Mouse (Mus musculus) kidney, postnatal 0 days (tissue): ENCODE measurements around the gene Zfp593. TPM values are rescaled to one million over a fixed set of nuclear protein-coding genes. Genes with fewer than 3 reads are reported as not detected.
A peak's percentile ranks its signal among the peaks of the same experiment; 100 is the strongest.

Source experiments
- ATAC-seq: fragments of 200-750 bp; cut with Nextera tagmentation; replicated peaks from 2 replicates; pipeline ENCODE4 v1.8.0; 2017; ENCODE audit warnings: low read depth, moderate number of reproducible peaks, moderate TSS enrichment, moderate library complexity; ENCODE audit not compliant: low FRiP score
- DNase-seq: peaks from one replicate; pipeline ENCODE4 v3.0.0-alpha.2; 2016; ENCODE audit warnings: low spot score
- H3K27ac ChIP-seq: fragments of 300-500 bp; sonication (generic); 2 replicates; pipeline ENCODE4 v1.5.1; 2014; ENCODE audit warnings: mild to moderate bottlenecking
- H3K27me3 ChIP-seq: fragments of 300-500 bp; sonication (generic); 2 replicates; pipeline ENCODE4 v1.6.1; 2014; ENCODE audit warnings: low read length, mixed read lengths; ENCODE audit not compliant: insufficient read depth
- H3K36me3 ChIP-seq: fragments of 300-500 bp; sonication (generic); 2 replicates; pipeline ENCODE4 v1.6.1; 2014; ENCODE audit warnings: low read length, mixed read lengths; ENCODE audit not compliant: insufficient read depth
- H3K4me1 ChIP-seq: fragments of 300-500 bp; sonication (generic); replicated peaks from 2 replicates; pipeline ENCODE4 v1.6.1; 2014; ENCODE audit warnings: antibody characterized with exemption, low read length, mixed read lengths; ENCODE audit not compliant: insufficient read depth
- H3K4me2 ChIP-seq: fragments of 300-500 bp; sonication (generic); 2 replicates; pipeline ENCODE4 v1.6.1; 2014; ENCODE audit warnings: mild to moderate bottlenecking, low read length, moderate library complexity, mixed read lengths
- H3K4me3 ChIP-seq: fragments of 300-500 bp; sonication (generic); replicated peaks from 2 replicates; pipeline ENCODE4 v1.5.1; 2014; ENCODE audit warnings: low read depth, low read length
- H3K9ac ChIP-seq: fragments of 300-500 bp; sonication (generic); 2 replicates; pipeline ENCODE4 v1.6.1; 2014; ENCODE audit warnings: low read depth, low read length
- H3K9me3 ChIP-seq: fragments of 300-500 bp; sonication (generic); replicated peaks from 2 replicates; pipeline ENCODE4 v1.6.1; 2016; ENCODE audit warnings: low read length, inconsistent platforms, mixed read lengths
- CTCF ChIP-seq: IDR thresholded peaks from 2 replicates; pipeline ENCODE4 v1.5.1; 2016; ENCODE audit warnings: antibody characterized with exemption, low read depth, mild to moderate bottlenecking, moderate library complexity
- WGBS: fragments of 180-500 bp; shearing (Covaris S2); extraction: QIAGEN DNeasy Blood & Tissue Kit; methylation state at CpG from one replicate; pipeline ENCODE4 v1.1.7; 2014; 5-methylcytosine and 5-hydroxymethylcytosine counted together
- polyA plus RNA-seq: library from polyadenylated mRNA; unstranded; fragments of >200 nt; fragmentation: Nextera tagmentation; extraction: Ambion mirVana; gene quantifications from 2 replicates; pipeline ENCODE4 v1.2.1, GENCODE M21; 2015

Zfp593 gene
- polyA plus RNA-seq, 1 experiment from 2014 or later: 16.3 TPM

DNA sequence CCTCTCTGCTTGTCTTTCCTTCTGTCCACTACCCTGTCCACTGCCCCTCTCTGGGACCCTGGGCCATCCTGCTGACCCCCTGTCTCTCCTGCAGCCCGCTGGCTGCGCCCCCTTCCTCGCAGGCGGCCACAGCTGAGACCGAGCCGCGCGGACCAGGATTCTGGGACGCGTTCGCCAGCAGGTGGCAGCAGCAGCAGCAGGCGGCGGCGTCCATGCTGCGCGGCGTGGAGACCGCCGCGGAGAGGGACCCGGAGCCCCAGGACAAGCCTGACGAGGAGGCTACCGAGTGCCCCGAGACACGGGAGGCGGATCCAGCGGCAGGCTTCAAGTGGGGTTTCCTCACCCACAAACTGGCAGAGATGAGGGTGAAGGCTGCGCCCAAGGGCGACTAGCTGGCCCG, 4.3 kb upstream of the Zfp593 start:
- Histone ChIP-seq H3K4me2 (peak overlapping the region; percentile 85), H3K9me3 (no peaks in the 10 kb centered on the region), H3K4me1 (peaks cover 35% of the 10 kb centered on the region), H3K27ac (no peak overlapping the region), H3K36me3 (no peaks in the 10 kb centered on the region), H3K27me3 (peaks cover 26% of the 10 kb centered on the region), H3K9ac (peak overlapping the region; percentile 35; the same call in 1 of the 2 replicates), H3K4me3 (peak overlapping the region; percentile 26)
- DNase-seq: peak; percentile 86
- TF ChIP-seq CTCF: peak; percentile 97
- under 1% methylated on average over 30 of the region's 30 CpGs for WGBS
- ATAC-seq: peak; percentile 43; the same call in 1 of the 2 replicates

DNA sequence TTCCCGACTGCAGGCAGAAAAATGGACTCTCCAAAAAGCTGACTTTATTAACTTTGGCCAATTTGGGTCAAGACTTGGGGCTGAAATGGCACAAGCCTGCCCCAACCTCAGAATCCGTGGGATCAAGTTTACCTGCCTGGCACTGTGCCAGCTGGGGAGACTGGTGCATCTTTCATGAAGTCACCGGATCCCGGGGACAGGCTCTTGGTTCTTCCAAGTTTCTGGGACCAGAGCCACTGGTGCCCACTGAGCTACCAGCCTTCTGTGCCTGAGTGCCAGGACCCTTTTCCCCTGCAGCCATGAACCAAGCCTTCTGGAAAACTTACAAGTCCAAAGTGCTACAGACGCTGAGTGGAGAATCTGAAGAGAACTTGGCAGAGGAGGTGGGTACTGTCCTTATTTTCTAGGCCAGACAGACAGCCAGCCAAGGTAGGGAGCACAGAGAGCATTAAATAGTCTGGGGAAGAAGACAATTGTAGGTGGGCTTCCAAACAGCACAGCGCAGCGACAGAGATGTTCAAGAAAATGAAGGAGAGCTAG, 1.4 kb upstream of the Zfp593 start, which contains the start of gene Gm30191:
Gm30191 (plus strand) TSS at position 217 of the 540 bp plus-strand sequence.
- 0 out of 2 replicates have a peak within 1 kb of the TSS, but pooled peaks have one; percentile 78 for H3K9ac ChIP-seq
- H3K36me3 ChIP-seq: no peaks in the 10 kb centered on the region
- ATAC-seq (no peak), DNase-seq (no peak)
- peak within 1 kb of the TSS; percentile 98 for H3K4me2 ChIP-seq
- no peak for TF ChIP-seq CTCF
- H3K4me3 ChIP-seq: peak within 1 kb of the TSS; percentile 73
- peaks cover 21% of the 10 kb centered on the region for H3K4me1 ChIP-seq
- peaks cover 13% of the 10 kb centered on the region for H3K27me3 ChIP-seq
- no peaks in the 10 kb centered on the region for H3K9me3 ChIP-seq
- WGBS: 77% methylated on average over 7 of the region's 7 CpGs
- H3K27ac ChIP-seq: no peak within 1 kb of the TSS

DNA sequence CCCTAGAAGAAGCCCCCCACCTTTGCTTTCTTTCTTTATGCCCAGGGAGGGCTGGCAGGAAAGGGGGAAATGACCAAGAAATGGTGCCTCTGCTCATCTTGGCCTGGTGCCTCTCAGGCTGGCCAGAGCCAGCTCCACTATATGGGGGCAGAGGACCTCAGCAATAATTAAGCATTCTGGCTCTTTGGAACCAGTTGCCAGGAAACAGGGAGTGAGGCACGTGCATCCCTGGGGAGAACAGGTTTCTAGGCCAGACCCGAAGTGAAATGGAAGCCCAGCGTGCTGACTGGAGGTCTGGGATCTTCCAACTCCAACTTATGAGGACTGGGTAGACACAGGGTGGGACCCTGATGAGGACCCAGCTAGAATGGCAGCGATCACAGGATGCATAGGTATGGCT, 864 bp upstream of the Zfp593 start:
- DNase-seq (no peak), ATAC-seq (no peak)
- H3K27me3 ChIP-seq: peaks cover 8% of the 10 kb centered on the region; the same call in 1 of the 2 replicates
- H3K27ac ChIP-seq: no peak overlapping the region
- H3K9ac ChIP-seq: no peak overlapping the region
- no peak overlapping the region for H3K4me3 ChIP-seq
- H3K4me2 ChIP-seq: no peak overlapping the region
- TF ChIP-seq CTCF: no peak
- no peaks in the 10 kb centered on the region for H3K36me3 ChIP-seq
- peaks cover 16% of the 10 kb centered on the region for H3K4me1 ChIP-seq
- no peaks in the 10 kb centered on the region for H3K9me3 ChIP-seq
- 33% methylated on average over 4 of the region's 4 CpGs for WGBS

DNA sequence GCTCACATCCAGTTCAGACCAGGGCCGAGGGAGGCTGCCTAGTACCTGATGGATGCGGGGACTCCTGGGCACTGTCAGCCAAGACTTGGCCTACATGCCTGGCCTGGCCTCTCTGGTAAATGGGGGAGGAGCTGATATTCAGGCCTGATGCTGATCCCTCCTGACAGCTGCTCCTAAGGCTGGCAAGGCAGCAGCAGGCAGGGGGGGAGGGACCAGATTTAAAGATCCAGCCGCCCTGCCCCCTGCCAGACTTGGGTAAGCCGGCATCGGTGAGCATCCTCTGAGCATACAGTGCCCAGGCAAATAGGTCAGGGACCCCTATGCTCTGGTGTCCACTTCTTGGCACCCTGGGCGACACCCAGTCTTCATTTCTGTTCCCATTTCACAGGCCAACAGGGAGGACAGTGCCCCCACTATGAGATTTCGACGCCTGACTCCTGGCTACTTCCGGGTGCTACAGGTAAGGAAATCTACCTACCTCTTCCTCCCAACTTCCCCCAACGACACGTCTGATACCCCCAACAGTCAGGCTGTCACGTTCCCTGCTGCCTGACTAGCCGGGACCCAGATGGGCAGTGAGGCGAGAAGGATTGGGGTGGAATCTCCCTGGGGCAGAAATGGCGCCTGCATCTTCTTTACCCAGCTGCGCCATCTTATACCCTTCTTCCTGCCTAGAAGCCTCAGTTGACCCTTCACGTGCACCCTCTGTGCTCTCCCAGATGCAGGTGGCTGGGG, 1.7 kb downstream of the Zfp593 start, which contains the start of gene E130218I03Rik:
E130218I03Rik (plus strand) TSS at position 147 of the 735 bp plus-strand sequence.
- no peak for TF ChIP-seq CTCF
- DNase-seq (no peak), ATAC-seq (no peak)
- Histone ChIP-seq H3K9ac (peak within 1 kb of the TSS; percentile 78; the same call in 1 of the 2 replicates), H3K4me1 (peaks cover 13% of the 10 kb centered on the region), H3K27ac (no peak within 1 kb of the TSS), H3K27me3 (no peaks in the 10 kb centered on the region), H3K9me3 (no peaks in the 10 kb centered on the region), H3K4me3 (peak within 1 kb of the TSS; percentile 73; the same call in 1 of the 2 replicates), H3K4me2 (peak within 1 kb of the TSS; percentile 98), H3K36me3 (no peaks in the 10 kb centered on the region)
- 91% methylated on average over 17 of the region's 17 CpGs for WGBS

DNA sequence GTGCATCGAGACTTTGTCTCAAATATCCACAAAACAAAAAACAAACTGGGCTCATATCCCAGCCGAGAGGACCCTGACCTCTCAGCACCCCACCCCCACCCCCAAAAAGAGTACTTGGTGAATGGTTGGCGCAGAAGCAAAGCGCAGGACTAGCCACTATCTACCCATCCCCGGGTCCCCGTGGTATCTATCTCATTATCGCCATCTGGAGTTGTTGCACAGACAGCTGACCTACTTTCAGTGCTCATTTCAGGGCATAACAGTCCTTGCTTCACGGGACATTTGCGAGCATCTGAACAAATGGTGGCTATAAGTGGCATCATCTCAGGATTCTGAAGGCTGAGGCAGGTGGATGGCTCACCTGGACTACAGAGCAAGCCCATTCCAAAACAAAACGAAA, 6.7 kb downstream of the Zfp593 start:
- no peak for TF ChIP-seq CTCF
- H3K4me3 ChIP-seq: peak overlapping the region; percentile 34; the same call in 1 of the 2 replicates
- H3K9me3 ChIP-seq: no peaks in the 10 kb centered on the region
- 0 out of 2 replicates have a peak, but pooled peaks cover 3% of the 10 kb centered on the region for H3K4me1 ChIP-seq
- WGBS: 9% methylated on average over 10 of the region's 10 CpGs
- no peaks in the 10 kb centered on the region for H3K36me3 ChIP-seq
- DNase-seq (no peak), ATAC-seq (no peak)
- H3K27ac ChIP-seq: no peak overlapping the region
- no peak overlapping the region for H3K9ac ChIP-seq
- no peaks in the 10 kb centered on the region for H3K27me3 ChIP-seq
- H3K4me2 ChIP-seq: peak overlapping the region; percentile 53

DNA sequence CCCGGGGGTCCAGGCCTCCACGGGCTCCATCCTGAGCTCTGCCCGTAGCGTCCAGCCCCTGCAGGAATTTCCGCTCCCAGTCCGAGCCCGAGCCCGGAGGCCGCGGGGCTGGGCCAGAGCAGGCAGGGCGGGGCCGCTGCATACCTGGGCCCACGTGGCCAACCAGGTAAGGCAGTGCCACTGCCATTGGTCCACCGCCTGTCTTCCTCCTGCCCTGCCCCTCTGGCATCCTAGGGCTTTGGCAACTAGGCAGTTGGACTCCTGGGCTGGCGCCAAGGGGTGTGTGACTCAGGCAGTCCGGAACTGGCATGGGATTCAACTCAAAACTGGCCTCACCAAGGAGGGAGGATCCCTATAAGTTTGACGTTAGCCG, 7.1 kb downstream of the Zfp593 start, which contains the start of gene Cnksr1:
Cnksr1 (minus strand) TSS at position 121 of the 373 bp plus-strand sequence.
- Histone ChIP-seq H3K4me2 (peak within 1 kb of the TSS; percentile 53), H3K9ac (peak within 1 kb of the TSS; percentile 50), H3K27ac (peak within 1 kb of the TSS; percentile 68), H3K27me3 (no peaks in the 10 kb centered on the region), H3K36me3 (no peaks in the 10 kb centered on the region), H3K9me3 (no peaks in the 10 kb centered on the region), H3K4me3 (peak within 1 kb of the TSS; percentile 34), H3K4me1 (0 out of 2 replicates have a peak, but pooled peaks cover 3% of the 10 kb centered on the region)
- WGBS: 2% methylated on average over 18 of the region's 18 CpGs
- peak; percentile 59 for DNase-seq
- peak; percentile 94 for ATAC-seq
- TF ChIP-seq CTCF: no peak
